In genomic region chr10:38965075-38965781, GRCm38 (mm10) we compare ENCODE assay signal across 8 mouse cellular contexts. TPM values are rescaled to one million over a fixed set of nuclear protein-coding genes. Genes with fewer than 3 reads are reported as not detected.
DNase-seq lines count a peak whose midpoint lies in the region; ATAC-seq and TF ChIP-seq lines count a peak whose summit lies in the region.

Gene Lama4, plus strand, starts transcription at chr10:38965515.

- DNase-seq in cerebellum, adult 2 months: peak; percentile 8 to 13
- no peak for DNase-seq in cerebellum, adult 8-10 months
- DNase-seq in heart, embryonic 10.5 days (ENCODE audit: low spot score): peak; percentile 93
- peak; percentile 49 for DNase-seq in kidney, adult 9 months
- DNase-seq in liver, embryonic 11.5 days (ENCODE audit: low spot score): peak; percentile 32
- peak; percentile 68 for DNase-seq in neural tube, embryonic 11.5 days (ENCODE audit: low spot score)
- DNase-seq in thymus, postnatal 25 days: peak; percentile 15

- ATAC-seq in embryonic facial prominence, embryonic 15.5 days (ENCODE audit: insufficient number of reproducible peaks, low FRiP score, low TSS enrichment, low read depth): peak; percentile 84
- peak; percentile 49; the same call in 1 of the 2 replicates for ATAC-seq in liver, embryonic 11.5 days (replicated peaks; ENCODE audit: low FRiP score)
- ATAC-seq in neural tube, embryonic 11.5 days (ENCODE audit: insufficient read depth, low FRiP score, low TSS enrichment): peak; percentile 67

- no peaks in the 10 kb centered on the region for H3K36me3 ChIP-seq in embryonic facial prominence, embryonic 15.5 days
- H3K36me3 ChIP-seq in heart, embryonic 10.5 days: no peaks in the 10 kb centered on the region
- no peaks in the 10 kb centered on the region for H3K36me3 ChIP-seq in liver, embryonic 11.5 days (ENCODE audit: control insufficient read depth, insufficient read depth, low read length)
- H3K36me3 ChIP-seq in neural tube, embryonic 11.5 days (ENCODE audit: control insufficient read depth, insufficient read depth, low read length): no peaks in the 10 kb centered on the region

- H3K27me3 ChIP-seq in cerebellum, adult 2 months (ENCODE audit: control insufficient read depth, insufficient read depth, low read length): no peaks in the 10 kb centered on the region
- H3K27me3 ChIP-seq in embryonic facial prominence, embryonic 15.5 days: no peaks in the 10 kb centered on the region
- H3K27me3 ChIP-seq in heart, embryonic 10.5 days (ENCODE audit: insufficient read depth, poor library complexity, severe bottlenecking): no peaks in the 10 kb centered on the region
- H3K27me3 ChIP-seq in liver, embryonic 11.5 days (replicated peaks; ENCODE audit: control insufficient read depth, insufficient read depth, low read length): no peaks in the 10 kb centered on the region
- H3K27me3 ChIP-seq in neural tube, embryonic 11.5 days (ENCODE audit: control insufficient read depth, insufficient read depth, low read length): no peaks in the 10 kb centered on the region

- peaks cover 4% of the 10 kb centered on the region for H3K4me1 ChIP-seq in cerebellum, adult 2 months (ENCODE audit: control insufficient read depth, insufficient read depth, low read length)
- peaks cover 16% of the 10 kb centered on the region for H3K4me1 ChIP-seq in embryonic facial prominence, embryonic 15.5 days
- H3K4me1 ChIP-seq in heart, embryonic 10.5 days: peaks cover 58% of the 10 kb centered on the region
- H3K4me1 ChIP-seq in liver, embryonic 11.5 days (replicated peaks; ENCODE audit: control insufficient read depth, insufficient read depth, low read length): no peaks in the 10 kb centered on the region
- no peaks in the 10 kb centered on the region for H3K4me1 ChIP-seq in neural tube, embryonic 11.5 days (ENCODE audit: control insufficient read depth, insufficient read depth, low read length)

- H3K4me2 ChIP-seq in embryonic facial prominence, embryonic 15.5 days (replicated peaks): peak within 1 kb of the TSS; percentile 60
- H3K4me2 ChIP-seq in liver, embryonic 11.5 days: peak within 1 kb of the TSS; percentile 68
- H3K4me2 ChIP-seq in neural tube, embryonic 11.5 days (ENCODE audit: low read depth): peak within 1 kb of the TSS; percentile 60

- 1% methylated on average over 24 of the region's 24 CpGs for WGBS in cerebellum, adult 2 months
- 2% methylated on average over 24 of the region's 24 CpGs for WGBS in embryonic facial prominence, embryonic 15.5 days
- WGBS in heart, embryonic 10.5 days: 2% methylated on average over 24 of the region's 24 CpGs
- 4% methylated on average over 23 of the region's 24 CpGs for WGBS in liver, embryonic 11.5 days
- 7% methylated on average over 24 of the region's 24 CpGs for WGBS in neural tube, embryonic 11.5 days

- H3K9me3 ChIP-seq in embryonic facial prominence, embryonic 15.5 days (replicated peaks): no peaks in the 10 kb centered on the region
- no peaks in the 10 kb centered on the region for H3K9me3 ChIP-seq in heart, embryonic 10.5 days
- no peaks in the 10 kb centered on the region for H3K9me3 ChIP-seq in liver, embryonic 11.5 days (ENCODE audit: control insufficient read depth, low read length)
- H3K9me3 ChIP-seq in neural tube, embryonic 11.5 days (ENCODE audit: control insufficient read depth, low read length): no peaks in the 10 kb centered on the region

- TF ChIP-seq CTCF in cerebellum, adult 2 months (IDR thresholded peaks at IDR 0.05; ENCODE audit: borderline replicate concordance, insufficient read depth, low read depth, low read length): no peak

- H3K4me3 ChIP-seq in cerebellum, adult 2 months (replicated peaks; ENCODE audit: insufficient read depth, low read depth, low read length): peak within 1 kb of the TSS; percentile 54
- H3K4me3 ChIP-seq in embryonic facial prominence, embryonic 15.5 days (replicated peaks): peak within 1 kb of the TSS; percentile 61
- peak within 1 kb of the TSS; percentile 75 for H3K4me3 ChIP-seq in heart, embryonic 10.5 days
- peak within 1 kb of the TSS; percentile 41 for H3K4me3 ChIP-seq in liver, embryonic 11.5 days (ENCODE audit: low read depth, low read length)
- H3K4me3 ChIP-seq in neural tube, embryonic 11.5 days (ENCODE audit: low read depth, low read length): peak within 1 kb of the TSS; percentile 28

- TF ChIP-seq POLR2A in cerebellum, adult 2 months (IDR thresholded peaks at IDR 0.05; ENCODE audit: borderline replicate concordance, insufficient read depth, low read length): no peak

- peak within 1 kb of the TSS; percentile 64 for H3K9ac ChIP-seq in embryonic facial prominence, embryonic 15.5 days
- peak within 1 kb of the TSS; percentile 14; the same call in 1 of the 2 replicates for H3K9ac ChIP-seq in liver, embryonic 11.5 days (ENCODE audit: low read depth, low read length)
- H3K9ac ChIP-seq in neural tube, embryonic 11.5 days (ENCODE audit: low read length): peak within 1 kb of the TSS; percentile 49

- no peak within 1 kb of the TSS for H3K27ac ChIP-seq in cerebellum, adult 2 months (ENCODE audit: insufficient read depth, low read length)
- H3K27ac ChIP-seq in embryonic facial prominence, embryonic 15.5 days (replicated peaks): peak within 1 kb of the TSS; percentile 92
- H3K27ac ChIP-seq in heart, embryonic 10.5 days: peak within 1 kb of the TSS; percentile 95
- H3K27ac ChIP-seq in liver, embryonic 11.5 days (ENCODE audit: low read depth, low read length): no peak within 1 kb of the TSS
- H3K27ac ChIP-seq in neural tube, embryonic 11.5 days (ENCODE audit: low read depth, low read length): no peak within 1 kb of the TSS

RNA-seq across cellular contexts. Expression of gene Lama4, which starts in this region (rescaled TPM):
- polyA plus RNA-seq in cerebellum, adult 2 months (2012; rRNA removed): 2.1 and 3.2 TPM in 2 replicates
- polyA plus RNA-seq in embryonic facial prominence, embryonic 15.5 days (2015; fragmentation: Nextera tagmentation; extraction: Ambion mirVana): 94.2 and 95.1 TPM in 2 replicates
- 60.0 and 129 TPM in 2 replicates for polyA plus RNA-seq in heart, embryonic 10.5 days (2016; fragmentation: Nextera tagmentation; extraction: Ambion mirVana)
- 6.1 and 7.0 TPM in 2 replicates for polyA plus RNA-seq in liver, embryonic 11.5 days (2014; fragmentation: Nextera tagmentation; extraction: Ambion mirVana)
- polyA plus RNA-seq in neural tube, embryonic 11.5 days (2014; fragmentation: Nextera tagmentation; extraction: Ambion mirVana): 23.8 and 27.5 TPM in 2 replicates

Comparison
In these comparisons a context has a peak if more than half of its experiments do, and no peak if none do; other contexts are left out.
1. H3K27ac ChIP-seq: peak in embryonic facial prominence, embryonic 15.5 days (single experiment) and heart, embryonic 10.5 days (single experiment); none in cerebellum, adult 2 months (single experiment), liver, embryonic 11.5 days (single experiment) and neural tube, embryonic 11.5 days (single experiment).
2. H3K9ac ChIP-seq: peak in every context shown above with its lines; median percentile 64 in embryonic facial prominence, embryonic 15.5 days; 49 in neural tube, embryonic 11.5 days; 14 in liver, embryonic 11.5 days.
3. Peak in every context shown above with its lines, with median percentiles within 50 percentile points of each other: H3K4me3 ChIP-seq, ATAC-seq and H3K4me2 ChIP-seq.